Mouse (Mus musculus): Measurements from ENCODE around the gene Gsk3a.

DNA sequence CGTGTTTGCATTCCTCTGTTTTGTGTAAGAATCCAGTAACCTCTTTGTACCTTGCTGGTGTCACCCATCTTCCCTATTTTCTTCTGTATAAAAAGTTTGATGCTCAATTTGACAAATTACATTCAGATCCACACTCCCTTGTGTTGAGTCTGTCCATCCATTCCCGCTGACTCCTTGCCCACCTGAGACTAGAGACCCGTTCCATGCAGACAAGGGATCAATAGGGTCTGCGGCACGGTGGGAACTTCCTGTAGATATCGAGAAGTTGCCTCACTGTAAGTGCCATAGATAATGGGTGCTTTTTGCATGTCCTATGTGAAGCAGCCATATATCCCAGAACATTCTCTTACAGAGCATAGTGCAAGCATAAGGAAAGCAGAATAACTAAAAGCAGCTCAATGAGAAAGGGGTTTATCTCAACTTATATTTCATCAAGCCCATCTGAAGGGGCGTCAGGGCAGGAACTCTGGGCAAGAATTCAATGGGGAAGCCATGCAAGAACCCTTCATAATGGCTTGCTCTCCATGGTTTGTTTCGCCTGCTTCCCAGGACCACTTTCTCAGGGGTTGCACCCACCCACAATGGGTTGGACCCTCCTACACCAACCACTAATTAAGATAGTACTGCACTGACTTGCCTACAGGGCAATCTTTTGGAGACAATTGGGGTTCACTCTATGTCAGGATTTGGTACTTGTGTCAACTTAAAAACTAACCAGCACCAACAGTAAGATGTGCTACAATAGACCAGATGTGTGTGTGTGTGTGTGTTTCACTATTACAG is 28.7 kb upstream of the Gsk3a start:
- TF ChIP-seq CTCF (IDR thresholded peaks at IDR 0.05; ENCODE audit: control insufficient read depth, insufficient read depth, insufficient replicate concordance, low read depth, low read length): no peak
- no peak for TF ChIP-seq POLR2A (IDR thresholded peaks at IDR 0.05; ENCODE audit: control insufficient read depth, low read depth, low read length)
